Mouse (Mus musculus) c-Kit-negative CD71-positive TER-119-positive erythroid progenitor cells, embryonic 14.5 days (primary cell): Measurements from ENCODE around the gene Olfr211.
"Not testable (repeated sequence)": the region's sequence is repeated elsewhere in the genome, so short reads cannot be mapped to it uniquely, and the experiment has no call there.

Source experiments
- DNase-seq: peaks from one replicate; pipeline ENCODE4 v3.0.0-alpha.2; 2013; ENCODE audit warnings: low read depth, low spot score

Olfr211 gene

DNA sequence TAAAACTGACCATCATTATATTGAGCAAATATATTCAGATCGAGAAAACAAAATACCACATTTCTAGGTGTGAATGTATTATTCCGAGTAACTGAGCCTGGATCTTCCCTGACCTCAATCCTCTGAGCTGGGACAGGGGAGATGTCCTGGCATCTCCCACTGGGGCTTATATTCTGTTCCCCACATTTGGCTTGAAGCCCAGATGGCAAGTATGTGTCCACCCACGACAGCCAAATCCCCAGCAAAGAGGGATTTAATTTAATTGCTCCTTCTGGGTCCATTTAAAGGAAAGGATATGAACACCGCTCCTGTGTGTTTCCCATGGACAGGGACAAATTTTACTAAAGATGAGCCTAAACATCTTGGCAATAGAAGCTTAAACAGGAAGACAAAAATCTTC lies at the start of gene Olfr211:
Gene Olfr211 (plus strand): TSS at position 301 of the 400 bp plus-strand sequence.
- DNase-seq = no peak

DNA sequence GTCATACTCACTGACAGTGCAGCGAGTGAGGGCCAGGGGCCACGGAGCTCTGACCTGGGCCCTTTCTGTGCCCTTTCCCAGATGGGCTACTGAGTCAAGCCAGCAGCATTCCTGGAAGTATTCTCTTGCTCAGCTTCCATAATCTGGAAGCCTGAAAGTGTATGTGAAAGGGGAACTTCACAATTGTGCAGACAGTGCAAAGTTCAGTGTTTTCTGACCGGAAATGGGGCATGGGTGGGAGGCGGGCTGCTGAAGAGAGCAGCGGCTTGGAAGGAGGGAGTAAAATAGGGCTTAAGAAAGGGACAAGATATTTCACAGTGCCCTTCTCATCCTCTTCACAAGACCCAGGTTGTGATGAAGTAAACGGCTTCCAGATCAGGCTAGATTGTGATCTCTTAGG lies 49.4 kb upstream of the Olfr211 start:
- DNase-seq = no peak

DNA sequence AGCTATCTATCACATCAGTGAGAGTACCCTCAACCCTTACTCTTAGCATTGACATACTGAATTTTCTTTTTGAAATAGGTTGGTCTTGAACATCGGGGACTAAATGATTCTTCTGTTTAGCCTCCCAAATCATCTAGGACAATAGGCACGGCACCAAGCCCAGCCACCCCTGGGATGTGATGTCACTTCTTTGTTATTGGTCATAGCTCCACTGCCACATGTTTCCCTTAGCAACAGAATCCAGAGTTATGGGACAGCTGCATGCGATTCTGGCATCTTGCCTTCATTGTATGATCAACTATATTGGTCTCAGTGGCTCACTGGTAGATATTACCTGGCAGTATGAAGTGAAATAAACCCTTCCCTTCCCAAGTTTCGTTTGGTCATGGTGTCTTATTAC lies 48.4 kb upstream of the Olfr211 start:
- no peak for DNase-seq

DNA sequence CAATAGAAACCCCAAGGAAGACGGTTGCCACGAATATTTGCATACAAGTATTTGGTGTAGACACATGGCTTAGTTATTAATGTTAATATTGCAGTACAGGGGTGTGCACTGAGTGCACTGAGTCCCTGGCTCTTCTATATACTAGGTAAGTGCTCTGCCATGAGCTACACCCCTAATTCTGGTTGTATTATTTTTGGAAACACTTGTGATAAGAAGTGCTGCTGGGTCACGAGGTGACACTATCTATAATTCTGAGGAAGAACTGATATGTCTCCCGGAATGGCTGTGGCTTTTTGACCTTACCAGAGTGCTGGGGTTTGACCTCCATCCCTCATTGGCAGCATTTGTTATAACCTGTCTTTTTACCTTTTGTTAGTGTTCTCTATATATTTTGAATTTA lies 48.0 kb upstream of the Olfr211 start:
- no peak for DNase-seq

DNA sequence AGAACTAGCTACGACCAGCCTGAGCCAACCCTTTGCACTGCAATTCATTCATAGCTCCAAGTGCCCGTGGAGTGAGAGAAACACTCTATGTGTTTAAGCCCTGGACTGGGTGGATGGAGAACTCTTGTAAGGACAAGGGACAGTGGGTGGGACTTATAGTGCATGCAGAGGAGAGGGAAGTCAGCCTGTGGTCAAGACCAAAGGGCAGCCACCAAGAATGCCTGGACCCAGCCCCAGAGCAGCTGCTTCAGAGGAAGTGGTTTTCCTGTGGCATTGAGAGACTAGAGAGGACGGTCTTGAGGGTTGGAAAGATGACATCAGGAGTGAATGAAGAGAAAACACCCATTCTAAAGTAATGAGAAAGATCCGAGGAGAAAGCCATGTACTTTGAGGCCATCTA lies 33.1 kb upstream of the Olfr211 start:
- DNase-seq = no peak

DNA sequence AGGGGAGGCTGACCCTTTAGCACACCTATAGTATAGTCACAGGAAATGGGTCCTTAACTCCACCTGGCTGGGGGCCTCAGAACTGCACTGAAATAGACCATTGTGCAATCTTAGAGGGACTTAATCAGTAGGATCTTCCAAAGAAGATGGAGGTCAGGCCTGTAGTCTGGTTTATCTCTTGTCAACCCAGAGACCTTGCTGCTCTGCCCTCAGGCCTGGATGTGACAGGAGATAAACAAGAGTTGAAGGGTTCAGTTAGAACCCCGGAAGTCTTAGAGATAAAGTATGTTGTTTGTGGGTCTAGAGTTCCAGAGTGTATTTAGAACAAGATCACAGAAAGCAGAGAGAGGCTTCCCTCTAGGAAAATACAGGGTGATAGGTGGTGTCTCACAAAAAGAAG lies 32.4 kb upstream of the Olfr211 start:
- DNase-seq = no peak

DNA sequence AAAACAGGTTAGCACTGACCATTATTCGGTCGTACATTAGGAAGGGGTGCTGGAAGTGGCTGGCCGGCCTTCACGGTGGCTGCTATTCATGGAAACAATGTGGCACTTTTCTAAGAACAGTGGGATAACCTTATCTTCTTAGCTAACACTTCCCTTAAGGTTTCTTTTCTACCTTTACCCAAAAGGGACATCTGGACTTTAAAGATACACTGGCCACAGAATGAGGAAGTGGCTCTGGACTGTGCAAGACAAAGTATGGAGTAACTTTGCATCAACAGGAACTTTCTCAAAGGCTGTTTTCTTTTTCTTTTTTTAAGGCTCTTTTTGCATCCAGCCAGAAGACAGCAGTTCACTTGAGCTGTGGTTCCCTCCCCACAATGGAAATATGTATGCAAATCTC lies 30.2 kb upstream of the Olfr211 start:
- DNase-seq = no peak

DNA sequence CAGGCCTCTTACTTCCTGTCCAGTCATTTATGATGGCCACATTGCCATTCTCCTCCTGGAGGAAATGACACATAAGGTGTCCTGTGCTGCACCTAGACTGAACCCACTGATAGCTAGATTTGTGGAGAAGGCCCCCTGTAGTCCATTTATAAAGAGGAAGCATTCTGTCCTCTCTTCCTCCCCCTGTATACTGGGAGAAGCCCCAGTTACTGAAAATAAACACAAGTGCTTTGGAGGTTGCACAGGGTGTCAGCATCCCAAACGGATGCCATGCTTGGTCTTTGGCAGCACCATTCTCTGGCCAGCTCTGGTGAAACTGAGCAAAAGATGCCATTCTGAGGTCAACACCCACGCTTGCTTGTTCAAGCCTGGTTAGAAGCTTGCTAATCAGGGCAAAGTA lies 29.7 kb upstream of the Olfr211 start:
- DNase-seq = no peak

DNA sequence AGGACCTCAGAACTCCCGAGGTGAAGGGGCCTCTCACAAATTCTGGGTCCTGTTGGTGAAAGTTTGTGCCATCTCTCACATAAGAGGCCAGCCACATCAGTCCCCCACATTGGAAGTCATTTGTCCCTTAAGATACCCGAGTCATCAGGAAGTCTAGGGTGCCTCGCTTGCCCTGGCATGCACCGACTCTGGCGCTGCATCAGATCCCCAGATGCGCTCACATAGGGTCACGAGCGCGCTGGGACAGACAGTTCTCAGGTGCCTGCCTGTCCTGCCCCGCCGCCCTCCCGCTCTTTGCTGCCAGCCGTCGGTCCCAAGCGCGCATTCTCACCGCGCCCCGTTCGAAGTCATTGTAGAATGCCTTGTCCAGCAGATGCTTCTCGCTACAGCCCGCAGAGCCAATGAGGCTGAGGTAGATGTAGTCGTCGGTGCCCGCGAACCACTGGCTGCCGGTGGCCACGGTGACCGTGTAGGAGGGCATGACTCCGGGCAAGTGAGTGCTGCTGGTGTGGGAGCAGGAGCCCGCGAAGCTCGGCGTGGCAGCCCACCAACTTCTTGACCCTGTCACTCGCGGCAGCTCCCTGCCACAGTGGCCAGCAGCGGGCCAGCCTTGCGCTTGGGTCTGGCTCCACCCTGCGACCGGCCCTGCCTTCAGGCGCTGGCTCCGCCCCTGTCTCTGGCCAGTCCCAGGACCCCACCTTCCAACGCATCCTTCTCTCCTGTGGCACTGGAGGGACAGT lies 28.2 kb upstream of the Olfr211 start, which contains the start of gene Alox5:
Gene Alox5 (minus strand): TSS at position 635 of the 740 bp plus-strand sequence.
- no peak for DNase-seq

DNA sequence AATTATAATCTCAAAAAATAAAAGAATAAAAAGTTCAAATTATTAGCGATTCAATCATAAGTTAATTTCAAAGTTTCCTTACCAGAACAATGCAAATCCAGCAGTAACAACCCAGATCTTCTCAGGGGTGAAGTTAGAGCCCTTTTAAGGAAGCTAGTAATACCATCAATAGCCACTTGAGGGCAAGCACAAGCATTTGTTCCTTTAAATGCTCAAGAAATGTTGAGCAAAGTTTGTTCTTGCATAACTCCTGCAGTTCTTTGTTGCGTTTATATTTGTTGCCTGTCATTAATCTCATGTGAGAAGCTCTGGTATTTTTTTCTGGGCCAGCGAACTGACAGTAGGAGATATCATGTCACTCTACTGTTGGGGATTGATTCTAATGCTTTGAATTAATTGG lies 20.8 kb upstream of the Olfr211 start:
- DNase-seq = no peak

DNA sequence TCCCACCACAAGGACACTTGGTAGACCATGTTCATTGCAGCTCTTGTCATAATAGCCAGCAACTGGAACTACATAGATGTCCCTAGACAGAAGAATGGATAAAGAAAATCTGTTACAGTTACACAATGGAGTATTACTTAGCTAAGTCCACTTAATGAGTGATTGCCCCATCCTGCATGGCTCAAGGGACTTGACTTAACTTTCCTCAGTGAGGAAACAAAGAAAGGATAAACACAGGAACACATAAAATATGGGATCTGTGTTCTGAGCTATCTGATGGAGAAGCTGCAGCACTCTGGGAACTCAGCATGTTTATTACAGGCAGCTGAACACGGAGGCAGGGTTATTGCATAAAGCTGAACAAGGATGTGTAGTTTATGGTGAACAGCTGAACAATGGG lies 3.8 kb upstream of the Olfr211 start:
- DNase-seq = no peak

DNA sequence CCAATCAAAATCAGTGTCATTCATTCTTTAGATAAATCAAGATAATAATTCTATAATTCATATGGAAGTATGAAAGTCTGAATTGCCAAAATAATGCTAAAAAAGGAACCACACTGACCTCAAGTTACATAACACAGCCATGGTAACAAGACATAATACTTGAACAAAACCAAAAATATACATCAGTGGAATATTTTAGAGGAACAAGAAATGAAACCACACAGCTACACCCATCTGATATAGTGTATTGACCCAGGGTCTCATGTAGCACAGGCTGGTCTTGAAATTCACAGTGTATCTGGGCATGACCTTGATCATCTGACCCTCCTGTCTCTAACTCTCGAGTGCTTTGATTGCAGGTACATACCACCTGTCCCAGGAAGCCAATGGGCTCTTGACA lies 2.1 kb upstream of the Olfr211 start:
- no peak for DNase-seq

DNA sequence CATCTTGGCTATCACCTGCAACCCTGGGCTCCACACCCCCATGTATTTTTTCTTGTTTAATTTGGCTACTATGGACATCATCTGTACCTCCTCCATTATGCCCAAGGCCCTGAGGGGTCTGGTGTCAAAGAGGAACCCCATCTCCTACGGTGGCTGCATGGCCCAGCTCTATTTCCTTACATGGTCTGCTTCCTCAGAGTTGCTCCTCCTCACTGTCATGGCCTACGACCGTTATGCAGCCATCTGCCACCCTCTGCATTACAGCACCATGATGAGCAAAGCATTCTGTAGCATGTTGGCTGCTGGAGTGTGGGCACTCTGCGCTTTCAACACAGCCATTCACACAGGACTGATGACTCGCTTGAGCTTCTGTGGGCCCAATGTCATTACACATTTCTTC lies 4.9 kb downstream of the Olfr211 start:
- DNase-seq = no peak

DNA sequence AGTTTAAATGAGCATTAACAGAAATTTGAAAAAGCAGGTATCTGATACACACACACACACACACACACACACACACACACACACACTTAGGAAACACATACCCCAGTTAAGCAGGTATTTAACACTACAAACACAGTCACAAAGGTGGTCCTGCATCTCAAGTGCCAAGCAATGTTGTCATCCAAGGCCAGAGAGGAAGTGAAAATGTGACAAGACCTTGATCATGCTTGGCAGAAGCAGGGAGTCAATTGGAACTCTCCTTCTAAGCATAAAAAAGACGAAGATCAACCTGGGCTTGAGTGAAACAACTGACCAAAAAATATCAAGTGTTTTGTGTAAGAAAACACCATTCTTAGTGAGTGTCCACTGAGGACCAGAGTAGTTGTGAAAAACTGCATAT lies 7.1 kb downstream of the Olfr211 start:
- no peak for DNase-seq

DNA sequence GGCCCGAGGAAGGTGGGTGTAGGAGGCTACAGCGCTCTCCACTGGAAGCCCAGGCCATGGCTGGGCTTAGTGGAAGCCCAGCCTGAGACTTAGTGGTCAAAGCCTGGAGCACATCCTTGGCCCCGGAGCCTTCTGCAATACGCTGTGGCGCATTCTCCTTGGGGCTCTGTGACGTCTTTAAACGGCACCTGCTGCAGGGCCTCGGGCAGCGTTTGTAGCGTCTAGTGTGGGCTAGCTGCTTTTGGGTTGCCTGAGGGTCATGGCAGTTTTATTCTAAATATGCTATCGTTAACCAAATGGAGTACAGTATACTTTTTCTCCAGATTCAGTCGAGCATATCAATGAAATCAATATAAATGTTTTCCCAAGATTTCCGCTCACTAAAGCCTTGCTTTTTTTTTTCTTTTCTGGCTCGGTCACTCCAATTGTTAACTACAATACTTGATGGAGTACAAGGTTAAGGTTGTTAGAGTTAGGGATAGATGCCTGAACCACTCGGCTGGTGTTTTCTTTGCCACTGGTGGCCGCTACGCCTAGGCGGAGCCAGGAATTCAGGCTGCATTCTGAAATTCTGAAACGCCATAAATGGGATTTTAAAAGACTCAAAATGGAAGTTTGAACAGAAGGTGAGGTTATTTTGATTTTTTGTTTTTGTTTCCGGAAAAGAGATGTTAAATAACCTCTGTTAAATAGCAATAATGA lies 17.6 kb downstream of the Olfr211 start, which contains the start of gene Olfr212:
Gene Olfr212 (plus strand): TSS at position 215 of the 702 bp plus-strand sequence.
- not testable (repeated sequence) for DNase-seq

DNA sequence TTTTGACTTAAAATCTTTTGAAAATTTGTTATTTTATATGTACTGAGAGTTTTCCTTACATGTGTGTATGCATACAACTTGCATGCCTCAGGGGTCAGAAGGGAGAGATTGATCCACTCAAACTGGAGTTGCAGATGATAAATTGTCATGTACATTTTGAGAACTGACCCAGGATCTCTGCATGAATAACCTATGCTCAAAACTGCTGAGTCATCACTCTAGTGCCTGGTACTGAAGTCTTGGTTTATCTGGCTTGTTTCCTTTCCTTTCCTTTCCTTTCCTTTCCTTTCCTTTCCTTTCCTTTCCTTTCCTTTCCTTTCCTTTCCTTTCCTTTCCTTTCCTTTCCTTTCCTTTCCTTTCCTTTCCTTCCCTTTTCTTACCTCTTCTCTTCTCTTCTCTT lies 25.9 kb downstream of the Olfr211 start:
- DNase-seq = no peak

DNA sequence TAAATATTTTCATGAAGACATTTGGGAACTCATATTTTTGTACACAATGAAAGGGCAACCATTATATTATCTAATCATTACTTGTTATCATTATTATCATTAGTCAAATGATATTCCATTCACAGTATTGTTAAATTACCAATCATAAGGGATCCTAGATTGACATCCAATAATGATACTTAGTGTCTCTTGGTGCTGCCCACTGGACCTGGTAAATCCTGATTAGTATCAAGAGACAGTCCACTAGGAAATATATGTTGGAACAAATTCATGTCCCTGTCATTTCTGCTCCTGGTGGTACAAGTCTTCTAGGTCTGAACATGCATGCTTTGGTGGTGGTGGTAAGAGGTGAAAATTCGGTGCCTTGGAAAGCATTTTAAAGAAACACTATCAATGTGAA lies 49.3 kb downstream of the Olfr211 start, which contains the start of gene Olfr213:
Gene Olfr213 (plus strand): TSS at position 301 of the 400 bp plus-strand sequence.
- no peak for DNase-seq

DNA sequence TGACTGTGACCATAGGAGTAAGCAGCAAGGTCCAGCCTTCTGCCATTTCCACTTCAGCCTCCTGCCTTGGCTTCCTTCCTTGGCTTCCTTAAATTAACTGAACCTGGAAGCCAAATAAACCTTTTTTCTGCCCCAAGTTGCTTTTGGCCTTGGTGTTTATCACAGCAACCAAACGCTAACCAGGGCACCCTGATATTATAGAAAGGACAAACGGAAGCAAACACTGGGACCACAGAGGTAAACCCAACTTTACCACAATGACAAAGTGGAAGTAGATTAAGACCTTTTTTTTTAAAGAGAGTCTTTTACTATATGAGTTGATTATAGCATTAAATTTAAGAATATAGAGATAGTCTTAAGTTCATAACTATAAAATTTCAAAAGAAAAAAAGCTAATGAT lies 53.6 kb downstream of the Olfr211 start:
- no peak for DNase-seq
